Mouse (Mus musculus) cerebellum, adult 9-11 months (tissue): ENCODE measurements at regions not wholly inside any gene's neighbourhood (a gene's known extent, or its start where the extent isn't known, plus 50 kb on each side); places are given as distances from the start of the nearest gene placed in this dataset.
"Not testable (repeated sequence)": the region's sequence is repeated elsewhere in the genome, so short reads cannot be mapped to it uniquely, and the experiment has no call there.

ENCODE experiments used
- DNase-seq: peaks from one replicate; pipeline ENCODE4 v3.0.0; 2022

DNA sequence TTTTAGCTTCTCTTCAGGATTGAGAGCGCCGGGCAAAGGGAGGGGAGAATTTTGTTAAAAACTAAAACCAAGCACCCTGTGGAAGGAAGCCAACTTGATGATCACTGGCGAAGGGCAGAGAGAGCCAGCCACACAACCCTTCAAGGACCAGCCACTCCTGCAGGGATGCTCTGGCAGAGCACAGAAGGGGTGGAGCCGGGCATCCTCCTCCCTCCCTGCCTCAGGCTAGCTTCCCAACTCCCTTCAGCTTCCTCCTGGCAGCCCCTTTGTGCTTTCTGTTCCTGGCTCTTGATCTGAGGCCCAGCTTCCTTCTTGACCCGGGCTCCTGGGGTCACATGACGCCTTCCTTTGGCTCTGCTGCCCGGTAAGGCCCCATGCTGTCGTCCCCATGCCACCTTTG, 591.8 kb upstream of the Gm10131 start:
- DNase-seq, result no peak

DNA sequence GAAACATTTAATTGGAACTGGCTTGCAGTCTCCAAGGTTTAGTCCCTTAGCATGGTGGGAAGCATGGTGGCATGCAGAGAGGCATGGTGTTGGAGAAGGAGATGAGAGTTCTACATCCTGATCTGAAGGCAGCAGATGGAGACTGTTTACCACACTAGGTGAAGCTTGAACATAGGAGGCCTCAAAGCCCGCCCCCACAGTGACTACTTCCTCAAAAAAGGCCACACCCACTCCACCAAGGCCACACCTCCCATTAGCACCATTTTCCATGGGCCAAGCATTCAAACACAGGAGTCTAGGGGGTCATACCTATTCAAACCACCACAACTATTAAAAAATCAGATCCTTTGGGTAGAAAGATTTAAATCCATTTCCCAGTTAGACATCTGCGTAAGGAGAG, 591.3 kb upstream of the Gm10131 start:
- DNase-seq, result no peak

DNA sequence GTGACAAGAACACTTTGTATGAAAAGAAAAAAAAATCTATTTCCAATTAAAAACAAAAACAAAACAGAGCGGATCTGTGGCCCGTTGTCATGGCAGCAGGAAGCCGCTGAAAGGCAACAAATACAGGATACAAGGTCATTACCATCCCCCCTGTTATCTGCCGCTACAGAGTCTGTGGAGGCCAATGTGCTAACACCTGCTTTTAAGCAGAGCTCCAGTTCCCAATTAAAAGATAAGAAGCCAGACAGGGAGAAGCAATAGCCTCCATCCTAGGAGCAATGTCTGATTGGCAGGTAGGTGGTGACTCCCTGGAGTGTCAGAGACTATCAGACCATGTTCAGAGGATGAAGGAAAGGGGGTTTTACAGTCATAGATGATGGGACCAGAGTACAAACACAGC, 587.5 kb upstream of the Gm10131 start:
- DNase-seq, result no peak

GRCm38 (mm10) chr8:34696365-34696764, 584.8 kb upstream of the Gm10131 start:
- no peak for DNase-seq

- DNase-seq, result no peak
These were observed 581.1 kb upstream of the Gm10131 start for GRCm38 (mm10) chr8:34692606-34693005.

GRCm38 (mm10) chr8:34691776-34692175, 580.2 kb upstream of the Gm10131 start:
- DNase-seq, result no peak

DNA sequence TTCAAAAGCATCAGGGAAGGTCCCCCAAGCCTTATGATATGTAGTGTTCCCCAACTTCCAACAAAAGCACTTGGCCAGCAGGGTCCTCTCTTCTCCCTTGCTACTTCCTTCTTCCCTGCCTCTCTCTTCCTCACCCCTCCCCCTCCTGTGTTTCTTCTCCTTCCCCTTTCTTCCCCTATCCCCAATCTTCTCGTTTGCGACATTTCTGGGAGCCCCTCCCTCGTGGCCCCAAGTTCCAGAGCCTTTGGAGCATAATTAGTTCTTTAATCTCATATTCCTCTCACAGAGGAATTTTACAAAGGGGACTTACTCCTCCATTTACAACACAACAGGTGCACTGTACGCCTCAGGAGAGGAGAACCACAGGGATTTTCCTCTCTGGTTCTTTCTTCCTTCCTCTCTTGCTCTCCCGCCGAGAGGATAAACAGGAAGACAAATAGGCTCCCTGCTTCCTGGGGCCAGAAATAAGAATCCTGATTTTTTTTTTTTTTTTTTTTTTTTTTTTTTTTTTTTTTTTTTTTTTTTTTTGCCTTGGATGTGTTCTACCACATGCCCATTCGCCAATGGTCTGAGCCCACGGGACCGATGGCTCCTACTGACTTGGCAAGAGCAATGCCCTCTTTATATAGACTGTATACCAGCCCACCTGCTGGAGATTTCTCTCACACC, 578.4 kb upstream of the Gm10131 start:
- DNase-seq, result no peak

DNA sequence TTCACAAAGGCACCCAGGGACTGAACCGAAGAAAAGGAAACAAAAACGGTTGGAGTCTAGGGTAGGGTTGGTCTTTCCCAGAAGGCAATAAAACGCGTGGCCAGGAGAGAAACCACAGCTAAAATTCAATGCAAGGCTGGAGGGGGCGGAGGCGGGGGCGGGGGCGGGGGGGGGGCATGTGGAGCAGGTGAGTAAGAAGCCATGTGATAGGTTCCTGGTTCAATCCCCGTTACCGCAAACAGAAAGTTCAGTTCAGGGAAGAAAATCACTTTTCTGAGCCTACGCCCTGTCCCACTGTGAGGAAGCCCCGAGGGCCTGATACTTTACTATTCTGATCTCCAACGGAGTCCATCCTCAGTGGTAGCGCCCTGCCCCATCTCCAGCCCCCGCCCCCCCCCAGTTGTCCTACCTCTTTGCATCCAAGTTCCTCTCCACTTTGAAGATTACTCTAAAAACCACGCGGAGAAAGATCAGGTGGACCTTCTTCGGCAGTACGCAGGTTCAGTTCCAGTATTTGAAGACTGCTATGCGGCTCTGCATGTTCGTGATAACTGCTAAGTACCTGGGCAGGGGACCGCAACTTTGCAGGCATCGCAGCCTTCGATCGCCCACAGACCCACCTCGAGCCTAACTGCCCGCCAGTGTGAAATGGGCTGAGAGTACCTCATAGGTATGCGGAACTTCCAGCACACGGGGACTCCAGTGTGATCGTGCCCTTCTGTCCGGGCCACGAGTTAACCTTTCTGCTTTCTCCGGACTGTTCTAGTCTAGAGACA, 577.7 kb upstream of the Gm10131 start:
- DNase-seq, result no peak

DNA sequence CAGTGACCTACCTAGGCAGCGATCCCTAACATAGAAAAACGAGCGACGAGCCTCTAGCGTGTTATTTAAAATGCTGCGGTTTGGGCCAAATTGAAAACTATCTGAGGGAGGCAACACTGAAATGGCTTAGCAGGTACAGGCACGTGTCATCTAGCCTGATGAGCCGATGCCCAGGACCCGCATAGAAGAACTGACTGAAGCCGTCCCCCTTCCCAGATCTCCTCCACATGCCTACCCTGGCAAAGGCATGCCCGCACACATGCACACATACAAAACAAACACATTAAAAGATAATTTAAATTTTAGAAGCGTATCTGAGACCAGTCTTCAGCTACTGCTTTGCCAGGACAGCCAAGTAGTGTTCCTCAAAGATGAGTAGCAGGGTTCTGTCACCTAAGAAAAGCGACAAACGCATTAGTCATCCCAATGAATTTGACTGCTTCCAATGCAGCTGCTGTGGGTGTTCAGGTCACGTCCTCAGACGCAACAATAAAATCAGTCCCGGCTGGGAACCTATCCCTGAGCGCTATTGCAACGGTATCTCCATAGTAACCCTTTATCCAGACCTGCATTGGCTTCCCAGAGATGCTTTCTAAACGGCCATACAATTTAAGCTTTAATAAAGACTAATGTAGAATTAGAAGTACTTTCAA, 577.0 kb upstream of the Gm10131 start:
- DNase-seq, result no peak

DNA sequence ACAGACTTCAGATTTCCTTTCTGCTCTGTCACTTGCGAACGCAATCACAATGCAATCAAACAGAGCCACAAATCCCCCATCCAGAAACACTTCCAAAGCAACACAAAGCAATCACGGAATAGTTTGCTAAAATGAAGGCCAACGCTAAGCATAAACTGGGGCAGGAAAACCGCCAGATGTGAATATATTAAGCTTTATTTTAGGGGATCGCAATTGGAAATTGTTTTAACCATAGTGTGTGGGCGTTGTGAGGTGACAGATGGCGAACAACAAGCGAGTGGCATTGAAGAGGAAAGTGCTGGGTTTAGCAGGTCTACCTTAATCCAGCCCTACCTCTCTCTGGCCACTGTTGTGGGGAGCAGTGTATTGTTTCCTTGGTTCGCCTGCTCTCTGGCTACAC, 574.8 kb upstream of the Gm10131 start:
- no peak for DNase-seq

GRCm38 (mm10) chr8:34684683-34685082, 573.1 kb upstream of the Gm10131 start:
- DNase-seq, result no peak

GRCm38 (mm10) chr8:34683173-34683572, 571.6 kb upstream of the Gm10131 start:
- no peak for DNase-seq

GRCm38 (mm10) chr8:34682221-34682620, 570.7 kb upstream of the Gm10131 start:
- no peak for DNase-seq

DNA sequence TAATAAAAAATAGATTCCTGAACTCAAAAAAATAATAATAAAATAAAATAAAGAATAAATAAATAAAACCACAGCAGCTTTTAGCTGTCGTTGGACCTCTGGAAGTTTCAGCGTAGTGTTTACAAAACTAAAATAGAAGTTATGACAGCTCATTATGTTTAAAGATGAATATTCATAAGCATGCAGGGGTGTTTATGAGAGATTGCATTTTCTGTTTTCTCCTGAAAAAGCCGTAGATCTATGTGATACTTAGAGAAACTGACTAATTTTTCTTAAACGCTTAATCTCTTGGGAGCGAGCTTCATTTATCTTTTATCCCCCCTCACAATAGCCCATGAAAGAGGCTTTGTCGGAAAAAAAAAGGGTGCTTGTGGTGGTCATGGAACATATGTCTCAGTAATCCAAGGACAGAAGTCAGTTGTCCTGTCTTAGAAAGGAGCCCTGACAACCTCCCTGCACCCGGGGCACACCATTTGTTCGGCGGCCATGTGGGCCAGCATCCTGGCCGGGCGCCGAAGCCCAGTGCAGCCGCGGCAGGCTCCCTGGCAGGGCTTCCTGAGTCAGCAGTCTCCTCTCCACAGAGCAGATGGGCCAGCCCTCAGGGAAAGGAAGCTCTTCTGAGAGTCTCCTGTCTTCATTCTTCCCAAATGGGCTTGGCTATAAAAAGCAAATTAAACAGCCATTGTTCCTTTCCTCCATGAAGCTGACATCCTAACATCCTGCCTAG, 568.2 kb upstream of the Gm10131 start:
- peak; percentile 97 for DNase-seq

DNA sequence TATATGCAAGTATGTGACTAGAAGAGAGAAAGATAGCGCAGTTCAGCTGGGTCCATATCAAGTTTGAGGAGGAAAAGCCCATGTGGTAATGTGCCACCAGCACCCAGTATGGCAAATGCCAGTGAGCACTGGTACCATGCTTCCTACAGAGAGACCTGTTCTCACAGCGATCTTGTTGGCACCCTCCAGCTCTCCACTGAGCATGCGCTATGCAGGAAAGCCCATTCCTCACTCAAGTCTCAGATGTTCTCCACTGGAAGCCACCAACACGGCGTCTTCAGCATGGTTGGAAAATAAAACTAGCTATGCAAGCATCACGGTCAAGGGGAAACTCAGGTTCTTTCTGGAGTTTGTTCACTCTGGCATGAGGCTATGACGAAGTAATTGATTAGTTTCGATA, 567.3 kb upstream of the Gm10131 start:
- DNase-seq, result peak; percentile 36

GRCm38 (mm10) chr8:34671716-34672115, 560.2 kb upstream of the Gm10131 start:
- no peak for DNase-seq

- no peak for DNase-seq
These were observed 559.6 kb upstream of the Gm10131 start for GRCm38 (mm10) chr8:34670930-34671715.

DNA sequence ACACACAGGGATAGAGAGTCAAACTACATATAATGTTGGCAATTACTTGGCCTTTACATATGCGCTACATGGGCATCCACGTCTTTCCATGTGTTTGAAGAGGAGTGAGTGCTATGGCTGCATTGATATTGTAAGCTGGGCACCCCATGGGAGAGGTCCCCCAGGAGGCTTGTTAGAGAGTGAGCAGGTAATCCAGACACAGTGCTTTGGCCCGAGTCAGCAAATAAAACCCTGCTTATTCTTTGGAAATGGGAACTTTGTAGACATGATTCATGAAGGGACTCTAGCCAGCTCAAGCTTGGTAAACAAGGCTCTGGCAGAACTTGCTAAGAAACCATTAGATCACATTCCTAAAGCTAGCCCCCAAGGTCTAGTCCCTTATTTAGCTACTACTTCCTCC, 557.6 kb upstream of the Gm10131 start:
- no peak for DNase-seq

GRCm38 (mm10) chr8:34664429-34664828, 552.9 kb upstream of the Gm10131 start:
- DNase-seq, result no peak

GRCm38 (mm10) chr8:34662532-34662931, 551.0 kb upstream of the Gm10131 start:
- no peak for DNase-seq

DNA sequence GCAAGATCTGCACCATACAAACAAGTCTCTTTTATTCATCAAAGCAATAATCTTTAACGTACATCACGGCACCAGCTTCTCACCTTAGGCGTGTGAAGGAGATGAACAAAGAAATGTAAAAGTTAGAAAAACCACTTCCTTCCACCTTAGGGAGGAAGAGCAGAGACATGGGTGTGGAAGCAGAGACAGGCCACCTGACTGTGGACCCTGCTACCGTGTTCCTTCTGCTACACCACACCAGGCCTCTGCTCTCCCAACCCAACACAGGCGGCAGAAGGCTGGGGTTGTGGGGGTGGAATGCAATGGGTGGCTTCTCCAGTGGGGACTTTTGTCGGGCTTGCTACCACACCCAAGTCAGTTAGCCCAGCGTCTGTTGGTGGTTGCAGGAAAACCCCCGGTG, 540.2 kb upstream of the Gm10131 start:
- no peak for DNase-seq

- not testable (repeated sequence) for DNase-seq
These were observed 516.7 kb upstream of the Gm10131 start for GRCm38 (mm10) chr8:34628221-34628620.

- DNase-seq, result no peak
These were observed 514.1 kb upstream of the Gm10131 start for GRCm38 (mm10) chr8:34625670-34626069.
